Mouse (Mus musculus): ENCODE results near the gene Medag. TPM values are rescaled to one million over a fixed set of nuclear protein-coding genes. Genes with fewer than 3 reads are reported as not detected.
A peak's percentile ranks its signal among the peaks of the same experiment; 100 is the strongest.

Medag gene
- total and polyA plus RNA-seq, 3 experiments: 6.7 to 12.5 (median 12.3) TPM

GRCm38 (mm10) chr5:149392420-149392988, 19.0 kb upstream of the Medag start:
- Histone ChIP-seq H3K9ac (ENCODE audit: low read depth, low read length) (no peak overlapping the region), H3K27me3 (ENCODE audit: control insufficient read depth, insufficient read depth, low read length) (no peaks in the 10 kb centered on the region), H3K4me1 (ENCODE audit: control insufficient read depth, insufficient read depth, low read length) (peaks cover 1% of the 10 kb centered on the region; the same call in 1 of the 2 replicates), H3K79me2 (replicated peaks; ENCODE audit: control insufficient read depth, insufficient read depth, low read length) (no peaks in the 10 kb centered on the region), H3K4me3 (no peak overlapping the region), H3K27ac (no peak overlapping the region; the same call in 1 of the 2 replicates), H3K36me3 (ENCODE audit: control insufficient read depth, insufficient read depth, low read length) (no peaks in the 10 kb centered on the region)
- 65% methylated on average over 6 of the region's 6 CpGs for WGBS
- TF ChIP-seq CTCF (IDR thresholded peaks at IDR 0.05) (peak; percentile 29), EP300 (IDR thresholded peaks at IDR 0.05; ENCODE audit: insufficient read depth, low read depth, low read length) (no peak)
- DNase-seq: no peak
- intact Hi-C loops (cut with DNase I): no loop called here

- no peak for DNase-seq
- no peak overlapping the region for H3K4me3 ChIP-seq
- H3K27ac ChIP-seq: no peak overlapping the region
- TF ChIP-seq EP300 (IDR thresholded peaks at IDR 0.05; ENCODE audit: insufficient read depth, low read depth, low read length): no peak
- no peak for TF ChIP-seq POLR2A (IDR thresholded peaks at IDR 0.05; ENCODE audit: insufficient read depth, low read depth, low read length)
- no peak for TF ChIP-seq CTCF (IDR thresholded peaks at IDR 0.05)
- no peak overlapping the region for H3K9ac ChIP-seq (ENCODE audit: low read depth, low read length)
- no peaks in the 10 kb centered on the region for H3K27me3 ChIP-seq (ENCODE audit: control insufficient read depth, insufficient read depth, low read length)
- intact Hi-C loops (cut with DNase I): no loop called here
- no peaks in the 10 kb centered on the region; the same call in 1 of the 2 replicates for H3K4me1 ChIP-seq (ENCODE audit: control insufficient read depth, insufficient read depth, low read length)
- H3K36me3 ChIP-seq (ENCODE audit: control insufficient read depth, insufficient read depth, low read length): no peaks in the 10 kb centered on the region
- H3K79me2 ChIP-seq (replicated peaks; ENCODE audit: control insufficient read depth, insufficient read depth, low read length): no peaks in the 10 kb centered on the region
- WGBS: 91% methylated on average over 7 of the region's 7 CpGs
These were observed 10.0 kb upstream of the Medag start for GRCm38 (mm10) chr5:149401446-149401975.

- WGBS: 72% methylated on average over 10 of the region's 10 CpGs
- Histone ChIP-seq H3K79me2 (replicated peaks; ENCODE audit: control insufficient read depth, insufficient read depth, low read length) (no peaks in the 10 kb centered on the region), H3K27ac (peak overlapping the region; percentile 60; the same call in 1 of the 2 replicates), H3K9ac (ENCODE audit: low read depth, low read length) (no peak overlapping the region), H3K4me1 (ENCODE audit: control insufficient read depth, insufficient read depth, low read length) (no peaks in the 10 kb centered on the region; the same call in 1 of the 2 replicates), H3K27me3 (ENCODE audit: control insufficient read depth, insufficient read depth, low read length) (no peaks in the 10 kb centered on the region), H3K4me3 (no peak overlapping the region), H3K36me3 (ENCODE audit: control insufficient read depth, insufficient read depth, low read length) (no peaks in the 10 kb centered on the region)
- DNase-seq: no peak
- TF ChIP-seq POLR2A (IDR thresholded peaks at IDR 0.05; ENCODE audit: insufficient read depth, low read depth, low read length): no peak
- no peak for TF ChIP-seq CTCF (IDR thresholded peaks at IDR 0.05)
- no peak for TF ChIP-seq EP300 (IDR thresholded peaks at IDR 0.05; ENCODE audit: insufficient read depth, low read depth, low read length)
- intact Hi-C loops (cut with DNase I): no loop called here
These were observed 9.5 kb upstream of the Medag start for GRCm38 (mm10) chr5:149402029-149402428.

GRCm38 (mm10) chr5:149403386-149403785, 8.2 kb upstream of the Medag start:
- 61% methylated on average over 5 of the region's 5 CpGs for whole genome bisulfite sequencing
- Histone ChIP-seq H3K4me1 (ENCODE audit: control insufficient read depth, insufficient read depth, low read length) (no peaks in the 10 kb centered on the region; the same call in 1 of the 2 replicates), H3K9ac (ENCODE audit: low read depth, low read length) (no peak overlapping the region), H3K27ac (peak overlapping the region; percentile 60), H3K4me3 (no peak overlapping the region), H3K27me3 (ENCODE audit: control insufficient read depth, insufficient read depth, low read length) (no peaks in the 10 kb centered on the region), H3K36me3 (ENCODE audit: control insufficient read depth, insufficient read depth, low read length) (no peaks in the 10 kb centered on the region), H3K79me2 (replicated peaks; ENCODE audit: control insufficient read depth, insufficient read depth, low read length) (no peaks in the 10 kb centered on the region)
- intact Hi-C loops (cut with DNase I): no loop called here
- TF ChIP-seq POLR2A (IDR thresholded peaks at IDR 0.05; ENCODE audit: insufficient read depth, low read depth, low read length) (no peak), EP300 (IDR thresholded peaks at IDR 0.05; ENCODE audit: insufficient read depth, low read depth, low read length) (0 out of 2 replicates have a peak, but pooled peaks have one; percentile 43)
- peak; percentile 51 to 74 for DNase-seq

- no peak overlapping the region for H3K4me3 ChIP-seq
- H3K4me1 ChIP-seq (ENCODE audit: control insufficient read depth, insufficient read depth, low read length): no peaks in the 10 kb centered on the region; the same call in 1 of the 2 replicates
- H3K9ac ChIP-seq (ENCODE audit: low read depth, low read length): no peak overlapping the region
- intact Hi-C loops (cut with DNase I): no loop called here
- WGBS: 79% methylated on average over 5 of the region's 5 CpGs
- H3K27me3 ChIP-seq (ENCODE audit: control insufficient read depth, insufficient read depth, low read length): no peaks in the 10 kb centered on the region
- no peaks in the 10 kb centered on the region for H3K36me3 ChIP-seq (ENCODE audit: control insufficient read depth, insufficient read depth, low read length)
- no peaks in the 10 kb centered on the region for H3K79me2 ChIP-seq (replicated peaks; ENCODE audit: control insufficient read depth, insufficient read depth, low read length)
- TF ChIP-seq EP300 (IDR thresholded peaks at IDR 0.05; ENCODE audit: insufficient read depth, low read depth, low read length) (no peak), CTCF (IDR thresholded peaks at IDR 0.05) (peak; percentile 21)
- no peak for DNase-seq
- no peak overlapping the region for H3K27ac ChIP-seq
These were observed 6.8 kb upstream of the Medag start for GRCm38 (mm10) chr5:149404710-149405109.

- H3K79me2 ChIP-seq (replicated peaks; ENCODE audit: control insufficient read depth, insufficient read depth, low read length): no peaks in the 10 kb centered on the region
- DNase-seq: no peak
- H3K27ac ChIP-seq: no peak overlapping the region
- no peaks in the 10 kb centered on the region for H3K36me3 ChIP-seq (ENCODE audit: control insufficient read depth, insufficient read depth, low read length)
- H3K9ac ChIP-seq (ENCODE audit: low read depth, low read length): no peak overlapping the region
- intact Hi-C loops (cut with DNase I): no loop called here
- WGBS: 91% methylated on average over 8 of the region's 8 CpGs
- H3K27me3 ChIP-seq (ENCODE audit: control insufficient read depth, insufficient read depth, low read length): no peaks in the 10 kb centered on the region
- H3K4me3 ChIP-seq: no peak overlapping the region
- TF ChIP-seq CTCF (IDR thresholded peaks at IDR 0.05) (no peak), EP300 (IDR thresholded peaks at IDR 0.05; ENCODE audit: insufficient read depth, low read depth, low read length) (no peak), POLR2A (IDR thresholded peaks at IDR 0.05; ENCODE audit: insufficient read depth, low read depth, low read length) (no peak)
- no peaks in the 10 kb centered on the region; the same call in 1 of the 2 replicates for H3K4me1 ChIP-seq (ENCODE audit: control insufficient read depth, insufficient read depth, low read length)
These were observed 4.7 kb upstream of the Medag start for GRCm38 (mm10) chr5:149406791-149407276.

All from heart, adult 2 months (tissue).